Mouse (Mus musculus) lung, embryonic 14.5 days (tissue): ENCODE measurements at regions not wholly inside any gene's neighbourhood (a gene's known extent, or its start where the extent isn't known, plus 50 kb on each side); places are given as distances from the start of the nearest gene placed in this dataset.

ENCODE experiments used
- ATAC-seq: fragments of 200-750 bp; cut with Nextera tagmentation; 2 replicates; pipeline ENCODE4 v1.8.0; 2017; ENCODE audit warnings: mild to moderate bottlenecking, moderate TSS enrichment, moderate library complexity; ENCODE audit not compliant: insufficient read depth
- DNase-seq: peaks from one replicate; pipeline ENCODE4 v3.0.0-alpha.2; 2015
- H3K27ac ChIP-seq: fragments of 300-500 bp; sonication (generic); 2 replicates; pipeline ENCODE4 v1.5.1; 2014; ENCODE audit warnings: low read depth, mild to moderate bottlenecking, moderate library complexity
- H3K27me3 ChIP-seq: fragments of 300-500 bp; sonication (generic); 2 replicates; pipeline ENCODE4 v1.6.1; 2014; ENCODE audit warnings: low read length, control low read depth; ENCODE audit not compliant: insufficient read depth
- H3K36me3 ChIP-seq: fragments of 300-500 bp; sonication (generic); 2 replicates; pipeline ENCODE4 v1.6.1; 2014; ENCODE audit warnings: control low read depth; ENCODE audit not compliant: insufficient read depth
- H3K4me1 ChIP-seq: fragments of 300-500 bp; sonication (generic); 2 replicates; pipeline ENCODE4 v1.6.1; 2014; ENCODE audit warnings: antibody characterized with exemption, control low read depth; ENCODE audit not compliant: insufficient read depth
- H3K4me2 ChIP-seq: fragments of 300-500 bp; sonication (generic); 2 replicates; pipeline ENCODE4 v1.6.1; 2014; ENCODE audit warnings: mild to moderate bottlenecking
- H3K4me3 ChIP-seq: fragments of 300-500 bp; sonication (generic); 2 replicates; pipeline ENCODE4 v1.5.1; 2014; ENCODE audit warnings: low read depth, low read length
- H3K9ac ChIP-seq: fragments of 300-500 bp; sonication (generic); 2 replicates; pipeline ENCODE4 v1.6.1; 2014
- H3K9me3 ChIP-seq: fragments of 300-500 bp; sonication (generic); 2 replicates; pipeline ENCODE4 v1.6.1; 2016; ENCODE audit warnings: low read depth, low read length, control low read depth
- CTCF ChIP-seq: IDR thresholded peaks from 2 replicates; pipeline ENCODE4 v1.5.1; 2016; ENCODE audit warnings: antibody characterized with exemption, low read depth
- WGBS: fragments of 180-500 bp; shearing (Covaris S2); extraction: QIAGEN DNeasy Blood & Tissue Kit; methylation state at CpG from one replicate; pipeline ENCODE4 v1.1.7; 2014; 5-methylcytosine and 5-hydroxymethylcytosine counted together

DNA sequence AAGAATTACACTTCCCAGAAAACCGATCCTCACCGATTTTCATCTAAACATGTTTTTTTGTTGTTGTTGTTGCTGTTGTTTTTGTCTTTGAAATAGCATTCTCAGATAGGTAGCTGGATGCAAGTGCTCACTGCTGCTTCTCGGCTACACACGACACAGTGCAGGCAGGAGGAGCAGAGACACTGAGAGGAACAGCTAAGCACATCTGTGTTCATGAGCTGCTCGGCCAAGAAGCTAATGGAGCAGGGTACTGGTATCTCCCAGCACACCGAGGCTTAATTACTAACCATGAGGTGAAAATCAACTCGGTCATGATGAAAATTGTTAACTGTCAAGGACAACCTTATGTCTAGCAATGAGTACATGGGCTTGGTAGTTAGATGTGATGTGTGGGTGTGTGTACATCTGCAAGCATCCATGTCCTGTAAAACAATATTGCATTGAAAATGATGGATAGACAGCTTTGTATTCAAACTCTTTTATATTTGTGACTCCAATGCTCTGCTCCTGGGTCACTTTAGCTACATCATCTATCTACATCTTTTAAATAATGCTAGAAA is 316.0 kb upstream of the Pitx2 start:
- 70% methylated on average over 7 of the region's 7 CpGs for WGBS
- Histone ChIP-seq H3K4me1 (no peaks in the 10 kb centered on the region), H3K9ac (no peak overlapping the region), H3K27ac (no peak overlapping the region), H3K27me3 (no peaks in the 10 kb centered on the region), H3K9me3 (no peaks in the 10 kb centered on the region), H3K36me3 (no peaks in the 10 kb centered on the region), H3K4me2 (no peak overlapping the region), H3K4me3 (no peak overlapping the region)
- DNase-seq (no peak), ATAC-seq (no peak)
- no peak for TF ChIP-seq CTCF

DNA sequence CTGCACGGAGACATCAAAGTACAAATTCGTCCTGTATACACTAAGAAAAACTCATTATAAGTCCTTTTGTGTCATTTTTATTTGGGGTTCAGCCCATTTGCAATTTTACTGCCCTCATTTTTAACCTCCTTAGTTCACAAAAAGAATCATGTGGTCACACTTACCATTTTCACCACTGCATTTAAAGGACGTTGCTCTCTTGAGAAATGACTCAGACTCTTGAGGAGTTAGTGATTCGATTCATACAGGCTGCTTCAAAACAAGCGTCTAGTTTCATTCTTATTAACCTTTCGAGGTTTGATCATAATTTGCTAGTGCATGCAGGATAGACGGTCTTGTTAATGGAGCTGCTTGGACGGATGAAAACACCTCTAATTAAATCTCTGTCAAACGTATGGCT is 313.0 kb upstream of the Pitx2 start:
- Histone ChIP-seq H3K27ac (no peak overlapping the region), H3K4me2 (peak overlapping the region; percentile 7; the same call in 1 of the 2 replicates), H3K27me3 (no peaks in the 10 kb centered on the region), H3K4me1 (no peaks in the 10 kb centered on the region), H3K36me3 (no peaks in the 10 kb centered on the region), H3K9ac (no peak overlapping the region), H3K4me3 (no peak overlapping the region), H3K9me3 (no peaks in the 10 kb centered on the region)
- TF ChIP-seq CTCF, result no peak
- WGBS, result 32% methylated on average over 9 of the region's 9 CpGs
- no peak for DNase-seq
- ATAC-seq, result no peak

DNA sequence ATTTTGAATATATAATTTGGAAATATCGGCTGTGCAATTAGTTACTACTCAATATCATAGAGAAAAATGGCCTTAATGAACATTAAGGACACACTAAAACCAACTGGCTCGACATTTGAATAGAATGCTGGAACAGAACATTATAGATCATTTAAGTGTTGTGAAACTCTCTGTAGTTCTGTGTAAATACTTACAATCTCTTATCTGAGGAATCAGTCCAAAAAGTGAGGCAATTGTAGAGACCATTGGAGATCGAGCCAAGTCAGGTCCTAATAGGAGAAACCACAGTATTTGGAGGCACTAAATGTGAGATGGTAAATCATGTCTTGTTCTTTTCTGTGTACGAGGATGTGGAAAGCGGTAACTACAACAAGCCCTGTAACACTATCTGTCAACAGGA is 308.6 kb upstream of the Pitx2 start:
- no peak overlapping the region for H3K4me3 ChIP-seq
- H3K4me1 ChIP-seq, result no peaks in the 10 kb centered on the region
- WGBS, result 75% methylated on average over 5 of the region's 5 CpGs
- DNase-seq, result no peak
- no peak overlapping the region for H3K27ac ChIP-seq
- H3K36me3 ChIP-seq, result no peaks in the 10 kb centered on the region
- no peak overlapping the region for H3K4me2 ChIP-seq
- H3K9ac ChIP-seq, result no peak overlapping the region
- no peaks in the 10 kb centered on the region for H3K27me3 ChIP-seq
- ATAC-seq, result no peak
- no peaks in the 10 kb centered on the region for H3K9me3 ChIP-seq
- no peak for TF ChIP-seq CTCF

DNA sequence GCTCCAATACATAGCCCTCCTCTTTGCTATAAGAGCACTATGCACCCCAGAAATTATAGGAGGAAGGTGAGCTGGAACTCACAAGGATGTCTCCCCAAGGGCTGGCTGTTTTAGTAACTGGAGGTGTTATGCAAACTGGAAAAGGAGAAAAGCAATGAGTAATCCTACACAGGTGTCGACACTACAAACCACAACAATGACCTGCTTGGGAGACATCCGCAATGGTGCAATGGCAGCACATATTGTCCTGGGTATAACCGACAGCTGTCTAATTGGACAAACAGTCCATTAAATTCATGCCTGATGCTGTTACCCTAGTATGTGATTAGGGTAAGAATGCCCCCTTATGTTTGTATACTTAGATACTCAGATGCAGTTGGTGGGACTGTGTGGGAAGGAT is 303.1 kb upstream of the Pitx2 start:
- no peak for ATAC-seq

DNA sequence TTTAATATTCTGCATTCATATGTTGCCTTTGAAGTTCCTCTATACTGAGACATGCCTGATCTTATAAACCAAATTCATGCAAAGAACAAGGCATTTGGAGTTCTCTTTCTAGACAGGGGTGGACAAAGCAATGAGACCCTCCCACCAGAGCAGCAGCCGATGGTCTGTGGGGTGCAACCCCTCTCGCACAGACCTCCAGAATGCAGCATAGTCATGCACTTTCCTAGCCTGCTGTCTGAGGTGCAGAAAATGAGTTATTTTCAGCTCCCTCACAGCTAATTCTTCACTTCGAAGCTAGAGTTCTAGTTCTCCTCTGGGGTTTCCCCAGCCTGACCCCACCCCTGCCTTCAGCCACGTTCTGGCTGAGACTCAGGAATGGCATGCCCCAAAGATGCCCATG is 288.6 kb upstream of the Pitx2 start:
- H3K27ac ChIP-seq, result no peak overlapping the region
- H3K4me1 ChIP-seq, result no peaks in the 10 kb centered on the region
- H3K9me3 ChIP-seq, result no peaks in the 10 kb centered on the region
- H3K27me3 ChIP-seq, result no peaks in the 10 kb centered on the region
- 15% methylated on average over 4 of the region's 4 CpGs for WGBS
- no peaks in the 10 kb centered on the region for H3K36me3 ChIP-seq
- peak; percentile 2 for DNase-seq
- ATAC-seq, result peak; percentile 73; the same call in 1 of the 2 replicates
- no peak overlapping the region for H3K4me2 ChIP-seq
- H3K4me3 ChIP-seq, result no peak overlapping the region
- H3K9ac ChIP-seq, result no peak overlapping the region
- no peak for TF ChIP-seq CTCF

More for the DNA sequence above, 303.1 kb upstream of the Pitx2 start:
- Histone ChIP-seq H3K4me1 (no peaks in the 10 kb centered on the region), H3K4me3 (no peak overlapping the region), H3K27ac (no peak overlapping the region), H3K4me2 (no peak overlapping the region), H3K27me3 (no peaks in the 10 kb centered on the region), H3K9ac (no peak overlapping the region), H3K9me3 (no peaks in the 10 kb centered on the region), H3K36me3 (no peaks in the 10 kb centered on the region)
- TF ChIP-seq CTCF, result no peak
- DNase-seq, result no peak
- WGBS, result 90% methylated on average over 3 of the region's 3 CpGs

DNA sequence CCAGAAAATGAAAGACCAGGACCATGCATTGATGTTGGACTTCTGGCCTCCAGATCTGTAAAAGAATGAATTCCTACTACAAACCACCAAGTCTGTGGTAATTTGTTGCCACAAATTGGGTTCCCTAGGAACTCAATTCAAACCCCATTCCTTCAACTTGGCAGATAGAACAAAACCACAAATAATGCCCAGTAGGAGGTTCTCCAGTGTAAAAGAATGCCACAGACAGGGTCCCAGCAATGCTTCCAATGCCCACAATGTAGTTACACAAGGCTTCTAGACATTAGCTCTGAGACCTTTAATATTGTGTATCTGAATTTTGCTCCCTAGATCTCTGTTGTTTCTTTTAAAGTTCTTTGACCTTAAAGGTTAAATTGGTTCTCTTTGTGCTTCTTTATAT is 278.2 kb upstream of the Pitx2 start:
- no peak for TF ChIP-seq CTCF
- H3K36me3 ChIP-seq, result no peaks in the 10 kb centered on the region
- ATAC-seq (no peak), DNase-seq (no peak)
- no peaks in the 10 kb centered on the region for H3K9me3 ChIP-seq
- no peaks in the 10 kb centered on the region for H3K4me1 ChIP-seq
- no peak overlapping the region for H3K4me2 ChIP-seq
- H3K9ac ChIP-seq, result no peak overlapping the region
- no peak overlapping the region for H3K27ac ChIP-seq
- no peaks in the 10 kb centered on the region for H3K27me3 ChIP-seq
- H3K4me3 ChIP-seq, result no peak overlapping the region

DNA sequence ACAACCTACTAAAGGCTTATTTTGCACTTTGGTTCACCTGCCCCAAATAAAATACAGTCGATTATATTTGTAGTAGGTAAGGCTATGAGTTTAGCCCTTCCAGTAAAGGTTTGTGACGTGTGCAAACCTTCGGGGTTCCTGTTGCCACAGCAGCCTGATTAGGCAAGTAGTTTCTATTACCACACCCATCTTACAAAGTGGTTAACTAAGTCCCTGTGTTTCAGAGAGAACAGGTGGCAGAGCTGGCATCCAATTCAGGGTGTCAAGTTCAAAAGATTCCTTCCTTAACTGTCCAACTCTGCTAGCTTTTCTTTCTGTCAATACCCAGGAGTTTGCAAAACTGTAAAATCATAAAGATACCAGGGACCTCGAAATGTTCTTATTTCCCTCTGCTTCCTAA is 277.5 kb upstream of the Pitx2 start:
- Histone ChIP-seq H3K36me3 (no peaks in the 10 kb centered on the region), H3K4me2 (no peak overlapping the region), H3K9ac (no peak overlapping the region), H3K4me3 (no peak overlapping the region), H3K4me1 (no peaks in the 10 kb centered on the region), H3K9me3 (no peaks in the 10 kb centered on the region), H3K27me3 (no peaks in the 10 kb centered on the region), H3K27ac (no peak overlapping the region)
- 85% methylated on average over 4 of the region's 4 CpGs for WGBS
- ATAC-seq (no peak), DNase-seq (no peak)
- TF ChIP-seq CTCF, result no peak

DNA sequence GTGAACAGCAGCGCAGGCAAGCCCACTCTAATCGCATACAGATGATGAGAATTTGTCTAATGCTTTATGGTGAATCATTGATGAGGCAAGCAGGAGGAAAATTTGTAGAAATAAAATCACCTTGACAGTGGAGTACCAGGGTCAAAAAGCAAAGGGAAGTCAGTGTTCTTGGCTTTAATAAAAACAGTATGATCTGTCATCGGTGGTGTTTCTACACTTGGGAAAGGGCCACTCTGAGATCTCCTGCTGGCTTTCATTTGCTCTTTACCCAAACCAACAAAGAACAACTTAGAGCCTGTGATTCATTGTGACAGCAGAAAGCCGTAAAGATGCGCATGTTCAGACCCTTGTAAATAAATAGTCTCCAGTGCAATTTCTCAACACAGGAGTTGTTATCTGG is 261.1 kb upstream of the Pitx2 start:
- 79% methylated on average over 5 of the region's 5 CpGs for WGBS
- ATAC-seq, result no peak
- TF ChIP-seq CTCF, result no peak

More for the DNA sequence above, 261.1 kb upstream of the Pitx2 start:
- Histone ChIP-seq H3K4me1 (no peaks in the 10 kb centered on the region), H3K4me3 (no peak overlapping the region), H3K27me3 (no peaks in the 10 kb centered on the region), H3K36me3 (no peaks in the 10 kb centered on the region), H3K9me3 (no peaks in the 10 kb centered on the region), H3K27ac (no peak overlapping the region), H3K9ac (no peak overlapping the region), H3K4me2 (no peak overlapping the region)
- no peak for DNase-seq
